Mouse (Mus musculus): ENCODE measurements around the gene Olfr393.

GRCm38 (mm10) chr11:73802952-73803351 is 48.3 kb downstream of the Olfr393 start, which contains the start of gene Olfr391-ps:
- TF ChIP-seq EP300 (IDR thresholded peaks at IDR 0.05; ENCODE audit: low read depth) (no peak), CTCF (IDR thresholded peaks at IDR 0.05; ENCODE audit: low read depth) (no peak)

All from heart, postnatal 0 days (tissue).